Mouse (Mus musculus) CD8-positive naive resting alpha-beta T cell, adult 57 days (primary cell): ENCODE results near the gene Olfr93. TPM values are rescaled to one million over a fixed set of nuclear protein-coding genes. Genes with fewer than 3 reads are reported as not detected.

Experiments used
- total RNA-seq: library from RNA; stranded (reverse); gene quantifications from one replicate; pipeline ENCODE4 v1.2.4, GENCODE M21; 2023

Gene Olfr93
- total RNA-seq, result not detected

GRCm38 (mm10) chr17:37161394-37161793, at the start of gene Olfr93:
Gene Olfr93, minus strand, starts transcription at chr17:37161494.

DNA sequence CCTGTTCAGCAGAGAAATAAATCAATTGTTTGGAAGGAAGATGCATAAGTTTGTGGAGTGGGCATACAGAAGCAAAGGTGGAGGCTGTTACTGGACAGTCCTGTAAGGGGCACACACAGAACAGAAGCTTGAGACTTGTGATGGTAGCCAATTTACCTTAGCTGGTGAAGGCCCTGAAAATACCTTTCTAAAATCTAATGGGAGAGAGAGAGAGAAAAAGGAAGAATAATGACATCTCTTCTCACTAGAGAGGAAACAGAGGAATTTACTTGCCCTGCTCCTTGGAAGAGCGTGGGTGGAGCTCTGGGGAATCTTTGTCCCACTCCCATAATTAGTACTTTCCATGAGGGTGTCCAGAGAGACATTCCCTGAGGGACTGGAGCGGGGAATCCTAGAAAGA, 39.6 kb upstream of the Olfr93 start, which contains the start of gene Olfr94:
Gene Olfr94, minus strand, starts transcription at position 101 of the 400 bp plus-strand sequence.

DNA sequence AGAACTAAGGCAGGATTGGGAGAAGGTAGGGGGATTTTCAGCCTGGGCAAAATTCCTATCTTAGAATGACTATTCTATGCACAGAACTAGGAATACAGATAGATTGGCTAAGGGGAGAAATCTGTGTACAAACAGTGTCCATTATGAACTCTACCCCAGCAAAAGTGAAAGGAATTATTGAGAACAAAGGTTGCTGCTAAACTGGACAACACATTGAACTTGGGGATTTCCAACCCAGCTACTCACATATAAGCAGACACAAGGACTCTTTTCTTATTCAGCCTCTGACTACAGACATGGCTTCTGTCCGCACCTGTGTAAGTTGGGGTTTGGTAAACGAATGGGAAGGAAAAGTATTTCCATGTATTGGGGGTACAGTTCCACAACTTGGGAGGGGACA, 32.4 kb upstream of the Olfr93 start, which contains the start of gene Ubd:
Gene Ubd, plus strand, starts transcription at position 237 of the 400 bp plus-strand sequence.

GRCm38 (mm10) chr17:37119988-37120387, 41.3 kb downstream of the Olfr93 start, which contains the start of gene Olfr92:
Gene Olfr92, minus strand, starts transcription at chr17:37120088.

DNA sequence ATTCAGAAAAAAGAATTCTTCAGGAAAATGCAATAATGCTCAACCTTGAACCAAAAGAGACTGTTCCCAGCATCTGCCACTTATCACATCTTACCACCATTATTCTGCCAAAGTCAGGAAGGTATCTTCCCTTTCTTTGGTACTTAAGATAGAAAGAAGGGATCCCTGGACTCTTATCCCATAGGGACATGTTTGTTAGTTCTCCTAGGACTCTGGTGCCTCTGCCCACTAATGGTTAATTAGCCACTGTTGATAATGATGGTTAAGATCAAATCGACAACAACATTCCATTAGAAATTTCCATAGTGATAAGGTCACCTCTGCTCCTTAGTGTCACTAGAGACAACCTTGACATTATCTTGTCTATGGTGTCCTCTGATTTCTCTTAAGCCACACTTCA, 63.1 kb downstream of the Olfr93 start, which contains the start of gene Olfr91:
Gene Olfr91, minus strand, starts transcription at position 101 of the 400 bp plus-strand sequence.

Other genes with a start within 250 kb of the Olfr93 start
- gene Rnf39, start 218.6 kb downstream of the Olfr93 start, total RNA-seq, result 2.2 TPM
- gene Ppp1r11, start 209.8 kb downstream of the Olfr93 start, total RNA-seq, result 56.2 TPM
- 59.2 TPM for gene Znrd1, start 202.9 kb downstream of the Olfr93 start, total RNA-seq
- gene Znrd1as, start 202.9 kb downstream of the Olfr93 start, total RNA-seq, result 2.3 TPM
- not detected for gene 2410137M14Rik, start 180.3 kb downstream of the Olfr93 start, total RNA-seq
- gene H2-M5, start 172.0 kb downstream of the Olfr93 start, total RNA-seq, result not detected
- gene Zfp57, start 160.3 kb downstream of the Olfr93 start, total RNA-seq, result not detected
- gene Mog, start 138.1 kb downstream of the Olfr93 start, total RNA-seq, result not detected
- gene Gabbr1, start 115.5 kb downstream of the Olfr93 start, total RNA-seq, result 153 TPM
- 0.18 TPM for gene Olfr90, start 73.0 kb downstream of the Olfr93 start, total RNA-seq
- gene Olfr91, start 63.2 kb downstream of the Olfr93 start, total RNA-seq, result not detected
- gene Olfr92, start 41.4 kb downstream of the Olfr93 start, total RNA-seq, result not detected
- gene Ubd, start 32.4 kb upstream of the Olfr93 start, total RNA-seq, result not detected
- gene Olfr94, start 39.5 kb upstream of the Olfr93 start, total RNA-seq, result not detected
- not detected for gene Olfr95, start 51.6 kb upstream of the Olfr93 start, total RNA-seq
- not detected for gene Olfr96, start 58.7 kb upstream of the Olfr93 start, total RNA-seq
- not detected for gene Olfr97, start 75.8 kb upstream of the Olfr93 start, total RNA-seq
- not detected for gene Olfr98, start 102.3 kb upstream of the Olfr93 start, total RNA-seq
- gene H2-M3, start 108.7 kb upstream of the Olfr93 start, total RNA-seq, result 38.8 TPM
- not detected for gene Olfr99, start 122.0 kb upstream of the Olfr93 start, total RNA-seq
- gene Olfr101, start 142.8 kb upstream of the Olfr93 start, total RNA-seq, result not detected
- gene Olfr102, start 155.6 kb upstream of the Olfr93 start, total RNA-seq, result not detected
- gene Olfr103, start 178.2 kb upstream of the Olfr93 start, total RNA-seq, result not detected
- not detected for gene Olfr104-ps, start 198.1 kb upstream of the Olfr93 start, total RNA-seq
- not detected for gene Olfr105-ps, start 217.5 kb upstream of the Olfr93 start, total RNA-seq
- not detected for gene Olfr106-ps, start 228.9 kb upstream of the Olfr93 start, total RNA-seq
- not detected for gene Olfr107, start 237.7 kb upstream of the Olfr93 start, total RNA-seq